Mouse (Mus musculus) spleen, adult 18-20 months (tissue): ENCODE measurements at regions not wholly inside any gene's neighbourhood (a gene's known extent, or its start where the extent isn't known, plus 50 kb on each side); places are given as distances from the start of the nearest gene placed in this dataset.

Experiments
- DNase-seq, 2 experiments: peaks; one replicate each; pipeline ENCODE4 v3.0.0; 2022; ENCODE audit warnings: mixed read lengths in 2 of 2

GRCm38 (mm10) chr11:112889760-112890159, 107.7 kb downstream of the Sox9 start:
- DNase-seq = no peak

GRCm38 (mm10) chr11:112897597-112897996, 115.6 kb downstream of the Sox9 start:
- DNase-seq = no peak

GRCm38 (mm10) chr11:112902618-112903017, 120.6 kb downstream of the Sox9 start:
- DNase-seq = no peak

- DNase-seq = no peak
Measured at GRCm38 (mm10) chr11:112910309-112910708, 128.3 kb downstream of the Sox9 start.

GRCm38 (mm10) chr11:112912875-112913274, 130.9 kb downstream of the Sox9 start:
- no peak for DNase-seq

- no peak for DNase-seq
Measured at GRCm38 (mm10) chr11:112916923-112917322, 134.9 kb downstream of the Sox9 start.

- DNase-seq = no peak
Measured at GRCm38 (mm10) chr11:112920131-112920530, 138.1 kb downstream of the Sox9 start.

GRCm38 (mm10) chr11:112924577-112924976, 142.6 kb downstream of the Sox9 start:
- DNase-seq = no peak

GRCm38 (mm10) chr11:112925140-112925539, 143.1 kb downstream of the Sox9 start:
- DNase-seq = no peak

GRCm38 (mm10) chr11:112926330-112927025, 144.5 kb downstream of the Sox9 start:
- no peak for DNase-seq

- no peak for DNase-seq
Measured at GRCm38 (mm10) chr11:112930186-112930808, 148.3 kb downstream of the Sox9 start.

- no peak for DNase-seq
Measured at GRCm38 (mm10) chr11:112938035-112938434, 156.0 kb downstream of the Sox9 start.

GRCm38 (mm10) chr11:112951421-112951820, 169.4 kb downstream of the Sox9 start:
- DNase-seq = no peak

- DNase-seq = no peak
Measured at GRCm38 (mm10) chr11:112952356-112952755, 170.3 kb downstream of the Sox9 start.

GRCm38 (mm10) chr11:112953491-112953890, 171.5 kb downstream of the Sox9 start:
- no peak for DNase-seq

GRCm38 (mm10) chr11:112956748-112957440, 174.9 kb downstream of the Sox9 start:
- no peak for DNase-seq

GRCm38 (mm10) chr11:112959609-112960008, 177.6 kb downstream of the Sox9 start:
- no peak for DNase-seq

- no peak for DNase-seq
Measured at GRCm38 (mm10) chr11:112973286-112973685, 191.3 kb downstream of the Sox9 start.

GRCm38 (mm10) chr11:112974893-112975292, 192.9 kb downstream of the Sox9 start:
- DNase-seq = no peak

- no peak for DNase-seq
Measured at GRCm38 (mm10) chr11:112976914-112977785, 195.1 kb downstream of the Sox9 start.

- no peak for DNase-seq
Measured at GRCm38 (mm10) chr11:112978884-112979283, 196.9 kb downstream of the Sox9 start.

GRCm38 (mm10) chr11:112979413-112979812, 197.4 kb downstream of the Sox9 start:
- no peak for DNase-seq
